Mouse (Mus musculus): ENCODE measurements around the gene Pirt. TPM values are rescaled to one million over a fixed set of nuclear protein-coding genes. Genes with fewer than 3 reads are reported as not detected.

The Pirt gene
- polyA plus RNA-seq, 1 experiment from 2014 or later = 3.0 TPM

- 75% methylated on average over 7 of the region's 7 CpGs for WGBS
- Histone ChIP-seq H3K36me3 (ENCODE audit: control insufficient read depth, insufficient read depth, low read length) (no peaks in the 10 kb centered on the region), H3K27ac (ENCODE audit: low read depth, low read length) (no peak overlapping the region), H3K27me3 (ENCODE audit: control insufficient read depth, insufficient read depth, low read length) (no peaks in the 10 kb centered on the region), H3K4me1 (ENCODE audit: control insufficient read depth, insufficient read depth, low read length) (no peaks in the 10 kb centered on the region), H3K4me3 (ENCODE audit: low read depth, low read length) (no peak overlapping the region), H3K4me2 (ENCODE audit: low read depth) (no peak overlapping the region), H3K9me3 (ENCODE audit: control insufficient read depth, low read length) (no peaks in the 10 kb centered on the region), H3K9ac (ENCODE audit: low read length) (no peak overlapping the region)
- no peak for ATAC-seq (ENCODE audit: insufficient read depth, low FRiP score, low TSS enrichment)
- DNase-seq (ENCODE audit: low spot score) = no peak
These were observed 22.8 kb downstream of the Pirt start for GRCm38 (mm10) chr11:66934428-66935173.

DNA sequence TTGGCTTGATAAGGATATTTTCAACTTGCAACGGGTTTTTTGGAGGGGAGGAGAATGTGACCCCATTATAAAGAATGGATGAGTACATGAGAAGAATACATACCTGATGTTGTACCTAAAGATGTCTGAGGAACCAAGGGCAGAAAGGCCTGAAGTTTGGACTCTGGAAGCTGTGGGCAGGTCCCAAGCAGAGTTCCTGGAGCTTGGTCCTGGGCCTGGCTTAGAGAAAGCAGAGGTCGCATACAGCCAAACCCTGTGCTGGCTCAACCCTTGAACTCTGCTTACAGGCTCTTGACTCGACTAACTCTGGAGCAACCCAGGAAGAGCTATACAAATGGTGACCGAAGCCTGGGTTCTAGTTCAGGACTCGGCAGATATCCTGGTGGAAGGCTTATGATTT is 30.2 kb downstream of the Pirt start:
- Histone ChIP-seq H3K27ac (ENCODE audit: low read depth, low read length) (no peak overlapping the region), H3K9me3 (ENCODE audit: control insufficient read depth, low read length) (no peaks in the 10 kb centered on the region), H3K4me2 (ENCODE audit: low read depth) (no peak overlapping the region), H3K4me3 (ENCODE audit: low read depth, low read length) (no peak overlapping the region), H3K27me3 (ENCODE audit: control insufficient read depth, insufficient read depth, low read length) (no peaks in the 10 kb centered on the region), H3K36me3 (ENCODE audit: control insufficient read depth, insufficient read depth, low read length) (no peaks in the 10 kb centered on the region), H3K9ac (ENCODE audit: low read length) (no peak overlapping the region), H3K4me1 (ENCODE audit: control insufficient read depth, insufficient read depth, low read length) (no peaks in the 10 kb centered on the region)
- ATAC-seq (ENCODE audit: insufficient read depth, low FRiP score, low TSS enrichment) = no peak
- WGBS = 93% methylated on average over 5 of the region's 5 CpGs
- DNase-seq (ENCODE audit: low spot score) = no peak

DNA sequence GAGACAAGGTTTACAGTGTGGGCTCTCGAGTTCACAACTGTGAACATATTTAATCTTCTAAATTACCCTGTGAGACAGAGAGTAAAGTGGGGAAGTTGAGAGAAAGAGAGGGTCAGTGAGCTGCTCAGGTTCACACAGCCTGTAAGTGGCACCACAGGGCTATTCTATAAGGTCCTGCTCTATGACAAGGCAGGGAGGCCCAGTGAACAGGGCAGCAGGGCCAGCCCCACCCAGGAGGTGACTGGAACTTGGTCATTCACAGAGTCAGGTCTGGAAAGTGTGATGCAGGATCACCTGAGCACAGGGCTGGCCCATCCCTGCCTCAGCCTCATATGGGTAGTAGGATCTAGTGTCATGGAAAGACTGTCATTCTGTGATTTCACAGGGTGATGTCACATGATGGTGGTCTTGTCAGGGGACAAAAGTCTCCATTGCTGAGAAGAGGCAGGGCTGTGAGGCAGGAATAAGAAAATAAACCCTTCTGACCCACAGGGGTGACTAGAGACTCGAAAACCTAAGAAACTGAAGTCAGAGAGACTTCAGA is 33.5 kb downstream of the Pirt start:
- Histone ChIP-seq H3K9ac (ENCODE audit: low read length) (no peak overlapping the region), H3K4me3 (ENCODE audit: low read depth, low read length) (no peak overlapping the region), H3K36me3 (ENCODE audit: control insufficient read depth, insufficient read depth, low read length) (no peaks in the 10 kb centered on the region), H3K27me3 (ENCODE audit: control insufficient read depth, insufficient read depth, low read length) (no peaks in the 10 kb centered on the region), H3K27ac (ENCODE audit: low read depth, low read length) (no peak overlapping the region), H3K4me1 (ENCODE audit: control insufficient read depth, insufficient read depth, low read length) (no peaks in the 10 kb centered on the region), H3K4me2 (ENCODE audit: low read depth) (no peak overlapping the region), H3K9me3 (ENCODE audit: control insufficient read depth, low read length) (no peaks in the 10 kb centered on the region)
- 58% methylated on average over 2 of the region's 2 CpGs for WGBS
- DNase-seq (ENCODE audit: low spot score) (no peak), ATAC-seq (ENCODE audit: insufficient read depth, low FRiP score, low TSS enrichment) (no peak)

GRCm38 (mm10) chr11:66946521-66946920 is 34.7 kb downstream of the Pirt start:
- no peak for ATAC-seq (ENCODE audit: insufficient read depth, low FRiP score, low TSS enrichment)
- no peak overlapping the region for H3K27ac ChIP-seq (ENCODE audit: low read depth, low read length)

GRCm38 (mm10) chr11:66946922-66947321 is 35.1 kb downstream of the Pirt start:
- 72% methylated on average over 6 of the region's 6 CpGs for WGBS
- H3K27me3 ChIP-seq (ENCODE audit: control insufficient read depth, insufficient read depth, low read length) = no peaks in the 10 kb centered on the region
- ATAC-seq (ENCODE audit: insufficient read depth, low FRiP score, low TSS enrichment) (no peak), DNase-seq (ENCODE audit: low spot score) (no peak)
- H3K9ac ChIP-seq (ENCODE audit: low read length) = no peak overlapping the region
- H3K4me3 ChIP-seq (ENCODE audit: low read depth, low read length) = no peak overlapping the region
- H3K36me3 ChIP-seq (ENCODE audit: control insufficient read depth, insufficient read depth, low read length) = no peaks in the 10 kb centered on the region
- no peaks in the 10 kb centered on the region for H3K4me1 ChIP-seq (ENCODE audit: control insufficient read depth, insufficient read depth, low read length)
- H3K9me3 ChIP-seq (ENCODE audit: control insufficient read depth, low read length) = no peaks in the 10 kb centered on the region
- no peak overlapping the region for H3K27ac ChIP-seq (ENCODE audit: low read depth, low read length)
- no peak overlapping the region for H3K4me2 ChIP-seq (ENCODE audit: low read depth)

More at GRCm38 (mm10) chr11:66946521-66946920, 34.7 kb downstream of the Pirt start:
- no peak overlapping the region for H3K9ac ChIP-seq (ENCODE audit: low read length)
- 72% methylated on average over 6 of the region's 6 CpGs for WGBS
- no peaks in the 10 kb centered on the region for H3K4me1 ChIP-seq (ENCODE audit: control insufficient read depth, insufficient read depth, low read length)
- no peaks in the 10 kb centered on the region for H3K27me3 ChIP-seq (ENCODE audit: control insufficient read depth, insufficient read depth, low read length)
- H3K36me3 ChIP-seq (ENCODE audit: control insufficient read depth, insufficient read depth, low read length) = no peaks in the 10 kb centered on the region
- no peak overlapping the region for H3K4me3 ChIP-seq (ENCODE audit: low read depth, low read length)
- no peaks in the 10 kb centered on the region for H3K9me3 ChIP-seq (ENCODE audit: control insufficient read depth, low read length)
- no peak for DNase-seq (ENCODE audit: low spot score)
- no peak overlapping the region for H3K4me2 ChIP-seq (ENCODE audit: low read depth)

DNA sequence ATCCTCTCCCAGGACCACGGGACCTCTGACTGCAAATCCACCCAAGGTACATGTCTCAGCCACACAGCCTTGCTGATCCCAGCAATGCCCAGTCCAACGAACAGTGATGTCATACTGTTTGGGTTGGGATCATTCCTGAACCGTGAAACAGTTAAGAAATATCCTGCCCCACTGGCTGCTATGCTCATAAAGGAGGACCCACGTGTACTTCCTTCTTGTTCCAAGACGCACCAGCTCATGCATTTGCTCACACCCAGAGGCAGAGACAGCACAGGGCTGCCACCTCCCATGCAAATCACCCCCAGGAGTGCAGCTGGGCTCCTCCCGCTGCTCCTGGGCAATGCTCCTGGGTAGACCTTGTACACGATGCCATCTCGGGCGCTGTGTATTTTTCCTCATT is 44.5 kb downstream of the Pirt start, which contains the start of gene Tmem238l:
Gene Tmem238l, plus strand, starts transcription at position 336 of the 400 bp plus-strand sequence.
- Histone ChIP-seq H3K9me3 (ENCODE audit: control insufficient read depth, low read length) (no peaks in the 10 kb centered on the region), H3K4me1 (ENCODE audit: control insufficient read depth, insufficient read depth, low read length) (no peaks in the 10 kb centered on the region), H3K9ac (ENCODE audit: low read length) (no peak within 1 kb of the TSS), H3K4me3 (ENCODE audit: low read depth, low read length) (no peak within 1 kb of the TSS), H3K36me3 (ENCODE audit: control insufficient read depth, insufficient read depth, low read length) (no peaks in the 10 kb centered on the region), H3K27me3 (ENCODE audit: control insufficient read depth, insufficient read depth, low read length) (no peaks in the 10 kb centered on the region), H3K4me2 (ENCODE audit: low read depth) (no peak within 1 kb of the TSS), H3K27ac (ENCODE audit: low read depth, low read length) (no peak within 1 kb of the TSS)
- ATAC-seq (ENCODE audit: insufficient read depth, low FRiP score, low TSS enrichment) = no peak
- WGBS = 81% methylated on average over 9 of the region's 9 CpGs
- DNase-seq (ENCODE audit: low spot score) = no peak

GRCm38 (mm10) chr11:66960797-66961196 is 49.0 kb downstream of the Pirt start:
- WGBS = 77% methylated on average over 1 of the region's 1 CpGs

GRCm38 (mm10) chr11:66961447-66962176 is 49.8 kb downstream of the Pirt start:
- WGBS = 87% methylated on average over 12 of the region's 12 CpGs
- Histone ChIP-seq H3K4me1 (ENCODE audit: control insufficient read depth, insufficient read depth, low read length) (no peaks in the 10 kb centered on the region), H3K9me3 (ENCODE audit: control insufficient read depth, low read length) (no peaks in the 10 kb centered on the region), H3K27ac (ENCODE audit: low read depth, low read length) (no peak overlapping the region), H3K9ac (ENCODE audit: low read length) (no peak overlapping the region), H3K36me3 (ENCODE audit: control insufficient read depth, insufficient read depth, low read length) (no peaks in the 10 kb centered on the region), H3K4me2 (ENCODE audit: low read depth) (no peak overlapping the region), H3K4me3 (ENCODE audit: low read depth, low read length) (no peak overlapping the region), H3K27me3 (ENCODE audit: control insufficient read depth, insufficient read depth, low read length) (no peaks in the 10 kb centered on the region)
- no peak for DNase-seq (ENCODE audit: low spot score)
- ATAC-seq (ENCODE audit: insufficient read depth, low FRiP score, low TSS enrichment) = no peak

More at GRCm38 (mm10) chr11:66960797-66961196, 49.0 kb downstream of the Pirt start:
- no peak overlapping the region for H3K27ac ChIP-seq (ENCODE audit: low read depth, low read length)
- no peak overlapping the region for H3K4me3 ChIP-seq (ENCODE audit: low read depth, low read length)
- no peak overlapping the region for H3K9ac ChIP-seq (ENCODE audit: low read length)
- no peaks in the 10 kb centered on the region for H3K36me3 ChIP-seq (ENCODE audit: control insufficient read depth, insufficient read depth, low read length)
- DNase-seq (ENCODE audit: low spot score) (no peak), ATAC-seq (ENCODE audit: insufficient read depth, low FRiP score, low TSS enrichment) (no peak)
- H3K27me3 ChIP-seq (ENCODE audit: control insufficient read depth, insufficient read depth, low read length) = no peaks in the 10 kb centered on the region
- H3K9me3 ChIP-seq (ENCODE audit: control insufficient read depth, low read length) = no peaks in the 10 kb centered on the region
- no peak overlapping the region for H3K4me2 ChIP-seq (ENCODE audit: low read depth)
- no peaks in the 10 kb centered on the region for H3K4me1 ChIP-seq (ENCODE audit: control insufficient read depth, insufficient read depth, low read length)

Data from neural tube, embryonic 11.5 days (tissue).